Mouse (Mus musculus) G1E-ER4 (cell line): Measurements from ENCODE around the gene Fam114a1. TPM values are rescaled to one million over a fixed set of nuclear protein-coding genes. Genes with fewer than 3 reads are reported as not detected.

Experiments
- GATA1 ChIP-seq: IDR thresholded peaks from one replicate; pipeline ENCODE4 v1.8.0; 2012; ENCODE audit warnings: low read length, inconsistent platforms
- polyA plus RNA-seq: library from polyadenylated mRNA; stranded (reverse); fragments of >175 nt; gene quantifications from 2 replicates; pipeline ENCODE4 v1.2.3, GENCODE M21; 2012

The Fam114a1 gene
- polyA plus RNA-seq, 1 experiment, result not detected

DNA sequence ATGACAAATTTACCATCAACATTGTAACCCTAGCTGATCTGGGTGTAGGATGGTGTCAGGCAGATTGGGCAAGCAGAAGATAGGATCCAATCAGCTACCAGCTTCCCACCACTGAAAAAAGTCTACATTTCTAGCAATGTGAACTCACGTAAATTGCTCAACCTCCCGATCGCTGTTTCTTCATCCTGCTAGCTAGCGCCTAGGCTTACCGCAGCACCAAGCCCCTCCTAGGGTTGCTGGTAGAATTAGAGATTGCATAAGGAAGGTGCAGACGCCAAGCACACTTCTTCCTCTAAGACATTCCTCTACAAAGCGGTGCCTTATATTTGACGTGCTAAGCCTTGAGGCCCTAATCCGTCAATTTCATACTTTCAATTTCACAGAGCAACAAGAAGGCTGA lies 68.4 kb downstream of the Fam114a1 start:
- TF ChIP-seq GATA1, result no peak

DNA sequence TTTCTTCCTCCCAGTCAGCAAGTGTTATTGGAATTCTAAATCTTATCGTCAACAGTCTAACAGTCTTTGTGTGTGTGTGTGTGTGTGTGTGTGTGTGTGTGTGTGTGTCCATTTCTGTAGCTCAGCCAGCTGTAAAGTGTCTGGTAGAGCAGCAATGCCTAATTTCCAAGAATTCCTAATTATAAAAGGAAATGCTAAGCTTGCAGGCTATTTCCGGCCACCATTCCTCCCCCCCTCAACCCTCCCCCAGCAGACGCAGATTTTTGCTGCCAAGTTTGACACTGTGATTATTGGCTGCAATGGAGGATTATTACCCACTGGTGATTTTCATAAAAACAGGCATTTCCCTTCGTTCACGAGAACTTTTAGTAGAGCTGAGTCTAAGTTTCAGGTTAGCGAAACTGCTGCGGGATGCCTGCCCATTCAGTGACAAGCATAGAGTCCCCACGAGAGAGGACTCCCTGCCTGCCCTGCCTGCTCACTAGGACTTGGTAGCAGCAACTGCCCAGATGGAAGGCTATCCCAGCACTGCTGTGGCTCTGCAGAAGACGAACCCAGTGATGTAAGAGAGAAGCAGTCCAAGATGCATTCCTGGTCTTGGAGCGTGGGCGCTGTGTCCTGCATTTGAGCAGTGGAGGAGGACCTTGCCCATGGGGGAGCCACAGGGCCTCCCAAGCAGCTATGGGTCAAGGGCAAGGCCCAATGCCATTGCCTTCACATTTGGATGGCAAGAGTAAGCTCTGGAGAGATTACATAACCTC lies 69.1 kb downstream of the Fam114a1 start:
- TF ChIP-seq GATA1, result no peak

DNA sequence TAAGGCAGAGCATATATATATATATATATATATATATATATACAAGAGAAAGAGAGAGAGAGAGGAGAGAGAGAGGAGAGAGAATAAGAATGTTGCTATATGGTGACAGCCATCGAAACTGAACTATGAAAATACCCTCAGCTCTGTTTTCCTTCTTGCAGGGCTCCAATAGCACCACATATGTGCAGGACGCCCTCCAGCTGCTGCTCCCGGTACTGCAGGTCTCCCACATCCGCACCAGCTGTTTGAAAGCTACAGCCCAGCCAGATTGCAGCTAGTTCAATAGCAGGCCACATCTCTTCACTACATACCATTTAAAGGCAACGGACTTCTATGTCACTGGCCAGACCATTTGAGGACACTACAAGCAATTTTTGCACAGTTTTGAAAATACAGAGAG lies 70.6 kb downstream of the Fam114a1 start:
- TF ChIP-seq GATA1, result no peak

GRCm38 (mm10) chr5:65043407-65043895 lies 73.6 kb downstream of the Fam114a1 start:
- TF ChIP-seq GATA1, result no peak

DNA sequence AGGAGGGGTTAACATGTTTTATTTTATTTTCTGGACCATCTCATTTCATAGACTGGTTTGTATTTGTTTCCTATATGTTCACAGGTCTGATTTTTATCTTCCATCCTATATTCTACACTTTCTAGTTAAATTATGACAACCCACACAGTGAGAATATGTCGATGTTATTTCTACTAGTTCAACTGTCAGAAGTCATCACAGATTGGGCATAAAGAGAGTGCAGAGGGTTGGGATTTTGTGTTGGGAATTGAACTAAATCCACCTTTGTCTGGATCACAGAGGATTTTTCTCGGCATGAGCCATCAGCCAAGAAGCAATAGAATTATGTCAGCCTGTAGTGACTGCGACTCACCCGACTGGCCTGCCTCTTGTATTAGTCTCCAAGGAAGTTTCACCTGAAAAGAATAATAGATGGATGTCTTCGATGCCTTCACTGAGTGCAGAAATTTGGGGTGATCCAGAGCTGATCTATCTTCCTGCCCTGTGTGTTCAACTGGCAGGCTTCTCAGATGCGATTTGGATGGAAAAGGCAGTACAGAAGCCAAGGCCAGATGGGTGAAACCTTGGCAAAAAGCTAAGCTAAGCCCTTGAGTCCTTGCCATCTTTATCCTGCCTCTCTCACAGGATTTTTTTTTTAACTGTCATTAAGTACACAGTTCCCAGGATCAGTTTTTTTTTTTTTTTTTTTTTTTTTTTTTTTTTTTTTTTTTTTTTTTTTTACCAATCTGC lies 75.9 kb downstream of the Fam114a1 start:
- TF ChIP-seq GATA1, result no peak

GRCm38 (mm10) chr5:65046442-65047284 lies 76.8 kb downstream of the Fam114a1 start:
- TF ChIP-seq GATA1, result no peak

- TF ChIP-seq GATA1, result no peak
Measured at GRCm38 (mm10) chr5:65047285-65047855, 77.5 kb downstream of the Fam114a1 start.

GRCm38 (mm10) chr5:65049880-65050279 lies 80.0 kb downstream of the Fam114a1 start:
- TF ChIP-seq GATA1, result no peak

GRCm38 (mm10) chr5:65051513-65051912 lies 81.6 kb downstream of the Fam114a1 start:
- TF ChIP-seq GATA1, result no peak

- TF ChIP-seq GATA1, result no peak
Measured at GRCm38 (mm10) chr5:65057596-65057995, 87.7 kb downstream of the Fam114a1 start.

DNA sequence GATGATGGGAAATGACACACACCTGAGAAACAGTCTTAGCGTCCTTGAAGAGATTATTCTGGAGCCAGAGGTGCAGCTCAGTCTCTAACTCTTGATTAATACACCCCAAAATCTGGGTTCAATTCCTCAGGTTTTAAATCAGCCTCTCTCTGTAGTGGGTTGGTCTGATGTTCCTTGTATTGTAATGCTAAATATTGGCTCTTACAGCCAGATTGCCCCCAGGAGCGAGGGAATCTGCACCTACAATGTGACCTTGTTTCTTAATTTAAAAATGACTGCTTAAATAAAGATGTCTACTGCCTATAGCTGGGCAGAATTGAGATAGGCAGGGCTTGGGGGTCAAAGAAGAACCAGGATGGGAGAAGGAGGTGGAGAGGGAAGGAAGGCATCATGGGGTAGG lies 89.9 kb downstream of the Fam114a1 start:
- no peak for TF ChIP-seq GATA1

GRCm38 (mm10) chr5:65062236-65062635 lies 92.4 kb downstream of the Fam114a1 start:
- TF ChIP-seq GATA1, result no peak

- TF ChIP-seq GATA1, result no peak
Measured at GRCm38 (mm10) chr5:65063266-65063665, 93.4 kb downstream of the Fam114a1 start.

GRCm38 (mm10) chr5:65068166-65068565 lies 98.3 kb downstream of the Fam114a1 start:
- TF ChIP-seq GATA1, result no peak

- no peak for TF ChIP-seq GATA1
Measured at GRCm38 (mm10) chr5:65069872-65070271, 100.0 kb downstream of the Fam114a1 start.
